Mouse (Mus musculus) c-Kit-positive CD71-positive TER-119-positive erythroid progenitor cells, embryonic 14.5 days (primary cell): Measurements from ENCODE around the gene Elovl2.

Source experiments
- DNase-seq: peaks from one replicate; pipeline ENCODE4 v3.0.0-alpha.2; 2013; ENCODE audit warnings: low spot score

Elovl2 gene

DNA sequence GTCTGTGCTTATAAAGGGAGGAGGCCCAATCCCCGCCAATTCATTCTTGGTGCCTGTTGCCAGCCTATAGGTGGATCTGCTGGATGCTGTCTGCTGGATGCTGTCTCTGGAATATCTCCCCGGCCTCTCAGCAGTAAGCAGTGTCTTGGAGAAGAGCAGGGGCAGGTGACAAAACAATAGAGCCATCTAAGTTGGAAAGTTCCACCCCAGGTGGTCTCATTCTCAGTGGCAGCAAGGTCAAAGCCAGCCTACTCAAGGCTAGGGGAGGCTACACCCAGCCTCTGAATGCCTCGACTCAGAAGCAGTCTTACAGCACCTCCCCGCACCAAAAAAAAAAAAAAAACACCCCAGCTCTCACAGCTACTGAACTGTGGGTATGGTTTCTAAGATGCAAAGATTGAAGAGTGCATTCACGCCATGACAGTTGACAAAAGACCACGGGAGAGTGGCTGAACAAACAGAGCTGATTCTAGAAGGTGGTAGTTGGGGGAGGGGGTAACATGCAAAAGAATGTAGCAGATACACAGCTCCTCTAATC lies 74.7 kb downstream of the Elovl2 start:
- DNase-seq: no peak

- peak; percentile 54 for DNase-seq
Measured at GRCm38 (mm10) chr13:41134901-41135300, 85.3 kb downstream of the Elovl2 start.
